8 mouse cellular contexts compared by ENCODE assay signal in genomic region chr4:72198877-72199411, GRCm38 (mm10). TPM values are rescaled to one million over a fixed set of nuclear protein-coding genes. Genes with fewer than 3 reads are reported as not detected.
DNase-seq lines count a peak whose midpoint lies in the region; ATAC-seq and TF ChIP-seq lines count a peak whose summit lies in the region.

No protein-coding gene starts in this region.

- no peaks in the 10 kb centered on the region for H3K27me3 ChIP-seq in intestine, postnatal 0 days (replicated peaks; ENCODE audit: control insufficient read depth, insufficient read depth, low read length)
- peaks cover 42% of the 10 kb centered on the region for H3K27me3 ChIP-seq in midbrain, embryonic 10.5 days (ENCODE audit: low read depth, poor library complexity, severe bottlenecking)

- H3K27ac ChIP-seq in intestine, postnatal 0 days (ENCODE audit: low read depth, low read length): no peak overlapping the region
- H3K27ac ChIP-seq in midbrain, embryonic 10.5 days (replicated peaks): peak overlapping the region; percentile 94

- no peaks in the 10 kb centered on the region for H3K36me3 ChIP-seq in intestine, postnatal 0 days (ENCODE audit: control insufficient read depth, insufficient read depth)
- H3K36me3 ChIP-seq in midbrain, embryonic 10.5 days: peaks cover 14% of the 10 kb centered on the region

- ATAC-seq in intestine, postnatal 0 days: peak; percentile 17; the same call in 1 of the 2 replicates

- intact Hi-C loops in left cerebral cortex, postnatal 36 days (cut with DNase I): loop anchor here (10.0 kb wide), 1 partner anchor 134 kb away; no protein-coding TSS in a partner anchor

- under 1% methylated on average over 22 of the region's 22 CpGs for WGBS in intestine, postnatal 0 days
- WGBS in midbrain, embryonic 10.5 days: under 1% methylated on average over 22 of the region's 22 CpGs

- DNase-seq in adrenal gland, adult 18-20 months (ENCODE audit: low spot score in 2 of 2): peak; percentile 71 to 72
- peak; percentile 93 for DNase-seq in embryo, embryonic 10.5 days (ENCODE audit: low spot score)
- peak; percentile 48 to 71 for DNase-seq in gastrocnemius, postnatal 4 days (ENCODE audit: low spot score in 2 of 2)
- peak; percentile 82 for DNase-seq in left cerebral cortex, postnatal 36 days (ENCODE audit: low spot score in 2 of 2)
- DNase-seq in midbrain, embryonic 10.5 days (ENCODE audit: low spot score): peak; percentile 83
- DNase-seq in right cerebral cortex, postnatal 4 days: peak; percentile 71
- DNase-seq in yolk sac, embryonic 10.5 days (ENCODE audit: low spot score): peak; percentile 83

- peaks cover 6% of the 10 kb centered on the region; the same call in 1 of the 2 replicates for H3K4me1 ChIP-seq in intestine, postnatal 0 days (replicated peaks; ENCODE audit: control insufficient read depth, insufficient read depth, low read length)
- peaks cover 68% of the 10 kb centered on the region for H3K4me1 ChIP-seq in midbrain, embryonic 10.5 days

- peak overlapping the region; percentile 71 for H3K9ac ChIP-seq in intestine, postnatal 0 days (ENCODE audit: low read depth, low read length)

- peak overlapping the region; percentile 73 for H3K4me3 ChIP-seq in intestine, postnatal 0 days (ENCODE audit: low read depth, low read length)
- H3K4me3 ChIP-seq in midbrain, embryonic 10.5 days: peak overlapping the region; percentile 81

- H3K4me2 ChIP-seq in intestine, postnatal 0 days (replicated peaks; ENCODE audit: low read depth): peak overlapping the region; percentile 97

- peak; percentile 89 for TF ChIP-seq CTCF in intestine, postnatal 0 days (IDR thresholded peaks at IDR 0.05; ENCODE audit: low read depth)

- no peaks in the 10 kb centered on the region for H3K9me3 ChIP-seq in intestine, postnatal 0 days (ENCODE audit: control insufficient read depth)
- no peaks in the 10 kb centered on the region for H3K9me3 ChIP-seq in midbrain, embryonic 10.5 days (replicated peaks)

RNA-seq across cellular contexts. Expression of gene Tle1, which starts 1.8 kb away (rescaled TPM):
- total RNA-seq in adrenal gland, adult 18-20 months (2021): 10 to 100 TPM; 42.7 to 44.6 TPM
- 10 to 100 TPM; 36.9 to 42.4 TPM for total RNA-seq in gastrocnemius, postnatal 4 days (2021)
- polyA plus RNA-seq in intestine, postnatal 0 days (2015; fragmentation: Nextera tagmentation; extraction: Ambion mirVana): 12.8 and 13.9 TPM in 2 replicates
- total RNA-seq in left cerebral cortex, postnatal 36 days (2021): 10 to 100 TPM; 46.3 to 49.9 TPM
- 27.2 and 30.6 TPM in 2 replicates for polyA plus RNA-seq in midbrain, embryonic 10.5 days (2016; fragmentation: Nextera tagmentation; extraction: Ambion mirVana)
